In the genomic region with DNA sequence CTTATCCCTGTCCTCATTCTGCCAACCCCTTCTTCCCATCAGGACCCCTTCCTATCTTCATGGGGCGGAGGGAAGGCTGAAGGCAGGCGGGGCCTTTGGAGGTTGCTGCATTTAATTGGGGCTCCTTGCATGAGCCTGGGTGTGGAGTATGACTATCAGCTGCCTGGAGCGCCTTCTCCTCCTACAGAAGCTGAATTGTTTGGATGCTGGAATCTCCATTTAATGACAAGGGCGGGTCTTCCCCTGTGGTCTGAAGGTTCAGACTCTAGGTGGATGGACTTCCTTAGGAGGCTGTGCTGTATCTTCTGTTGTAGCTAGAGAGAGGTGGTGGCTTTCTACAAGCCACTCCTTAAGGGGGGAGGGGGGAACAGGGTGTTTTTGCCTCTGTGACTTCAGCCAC, we compare ENCODE assay signal across 19 mouse cellular contexts.
"Had no signal": no experiment of that assay in that cellular context is flagged by ENCODE, and none has a peak within 500 bp of the region (broad histone marks: within the 10 kb centered on the region; RNA-seq: fewer than 3 reads in every experiment).

No protein-coding gene starts in this region.

- H3K9ac ChIP-seq: lung, embryonic 14.5 days; midbrain, embryonic 12.5 days; neural tube, embryonic 13.5 days; neural tube, embryonic 15.5 days had no signal

- H3K27me3 ChIP-seq: midbrain, embryonic 12.5 days; neural tube, embryonic 13.5 days; neural tube, embryonic 15.5 days had no signal

- ATAC-seq: midbrain, embryonic 16.5 days had no signal

- H3K4me1 ChIP-seq: midbrain, embryonic 12.5 days; neural tube, embryonic 13.5 days; neural tube, embryonic 15.5 days had no signal

- H3K9me3 ChIP-seq: midbrain, embryonic 10.5 days; midbrain, embryonic 12.5 days; neural tube, embryonic 13.5 days; neural tube, embryonic 15.5 days had no signal

- H3K27ac ChIP-seq: midbrain, embryonic 10.5 days; midbrain, embryonic 12.5 days; neural tube, embryonic 13.5 days; neural tube, embryonic 15.5 days had no signal

- H3K36me3 ChIP-seq: neural tube, embryonic 15.5 days had no signal

- H3K4me3 ChIP-seq: midbrain, embryonic 10.5 days; midbrain, embryonic 12.5 days; myocyte; neural tube, embryonic 13.5 days; neural tube, embryonic 15.5 days had no signal

- H3K4me2 ChIP-seq: lung, embryonic 14.5 days; midbrain, embryonic 12.5 days; neural tube, embryonic 13.5 days; neural tube, embryonic 15.5 days had no signal

- DNase-seq: lung, adult 18-20 months; lung, embryonic 14.5 days; lung, postnatal 10 days; lung, postnatal 4 days; midbrain, embryonic 14.5 days; retina, postnatal 1 day; right cerebral cortex, adult 18-20 months; right cerebral cortex, postnatal 25 days; right cerebral cortex, postnatal 4 days; spleen, adult 18-20 months; thymus, adult 2 months; thymus, postnatal 25 days; thymus, postnatal 4 days had no signal
